Mouse (Mus musculus): ENCODE measurements around the gene Bbc3. TPM values are rescaled to one million over a fixed set of nuclear protein-coding genes. Genes with fewer than 3 reads are reported as not detected.
"Not testable (repeated sequence)": the region's sequence is repeated elsewhere in the genome, so short reads cannot be mapped to it uniquely, and the experiment has no call there.

Bbc3 gene
- 1 to 10 TPM; 7.0 to 9.0 TPM for total RNA-seq (2021)

- not testable (repeated sequence) for DNase-seq
Observed at GRCm38 (mm10) chr7:16308093-16308492, at the start of gene Bbc3. Gene Bbc3, plus strand, starts transcription at chr7:16308393.

GRCm38 (mm10) chr7:16259110-16259590, 49.0 kb upstream of the Bbc3 start, which contains the start of gene C5ar1:
Gene C5ar1, minus strand, starts transcription at chr7:16259540.
- no peak for DNase-seq

- DNase-seq = no peak
Observed at GRCm38 (mm10) chr7:16261097-16261496, 47.1 kb upstream of the Bbc3 start.

GRCm38 (mm10) chr7:16263015-16263787, 45.0 kb upstream of the Bbc3 start:
- DNase-seq = peak; percentile 85

GRCm38 (mm10) chr7:16263843-16264242, 44.4 kb upstream of the Bbc3 start:
- no peak for DNase-seq

GRCm38 (mm10) chr7:16265856-16266255, 42.3 kb upstream of the Bbc3 start:
- DNase-seq = no peak

- not testable (repeated sequence) for DNase-seq
Observed at GRCm38 (mm10) chr7:16266593-16266992, 41.6 kb upstream of the Bbc3 start.

GRCm38 (mm10) chr7:16271139-16271538, 37.1 kb upstream of the Bbc3 start:
- no peak for DNase-seq

- DNase-seq = peak; percentile 75
Observed at GRCm38 (mm10) chr7:16272681-16273080, 35.5 kb upstream of the Bbc3 start.

GRCm38 (mm10) chr7:16273081-16273765, 35.0 kb upstream of the Bbc3 start, which contains the start of gene Inafm1:
Gene Inafm1, minus strand, starts transcription at chr7:16273617.
- DNase-seq = peak; percentile 87

- no peak for DNase-seq
Observed at GRCm38 (mm10) chr7:16273766-16274140, 34.4 kb upstream of the Bbc3 start.

GRCm38 (mm10) chr7:16274922-16275890, 33.0 kb upstream of the Bbc3 start:
- no peak for DNase-seq

- DNase-seq = no peak
Observed at GRCm38 (mm10) chr7:16280721-16281120, 27.5 kb upstream of the Bbc3 start.

- no peak for DNase-seq
Observed at GRCm38 (mm10) chr7:16282334-16282733, 25.9 kb upstream of the Bbc3 start.

GRCm38 (mm10) chr7:16284001-16284400, 24.2 kb upstream of the Bbc3 start:
- DNase-seq = no peak

GRCm38 (mm10) chr7:16284904-16285303, 23.3 kb upstream of the Bbc3 start:
- no peak for DNase-seq

- DNase-seq = peak; percentile 81
Observed at GRCm38 (mm10) chr7:16285450-16286025, 22.7 kb upstream of the Bbc3 start.

GRCm38 (mm10) chr7:16286026-16286961, 21.9 kb upstream of the Bbc3 start, which contains the start of gene Ccdc9:
Gene Ccdc9, minus strand, starts transcription at chr7:16286795.
- DNase-seq = peak; percentile 100

GRCm38 (mm10) chr7:16287016-16287415, 21.2 kb upstream of the Bbc3 start:
- no peak for DNase-seq

- DNase-seq = no peak
Observed at GRCm38 (mm10) chr7:16287791-16288190, 20.4 kb upstream of the Bbc3 start.

- DNase-seq = peak; percentile 62
Observed at GRCm38 (mm10) chr7:16294346-16294745, 13.8 kb upstream of the Bbc3 start.

Measured in heart, postnatal 4 days (tissue).